Mouse (Mus musculus) layer of hippocampus, postnatal 14 days (tissue): ENCODE data around the gene Cfap97d2. TPM values are rescaled to one million over a fixed set of nuclear protein-coding genes. Genes with fewer than 3 reads are reported as not detected.

Experiments
- DNase-seq, 2 experiments: peaks; one replicate each; pipeline ENCODE4 v3.0.0; 2021 to 2022; ENCODE audit warnings: low spot score in 2 of 2, mixed read lengths in 1 of 2
- long read RNA-seq, 2 experiments: library from polyadenylated mRNA; stranded (forward); transcript quantifications; one replicate each; pipeline ENCODE4 v2.0.0; 2021
- total RNA-seq, 2 experiments: library from RNA; stranded (reverse); gene quantifications; 2 replicates each; pipeline ENCODE4 v1.2.3; 2021

The Cfap97d2 gene
- 1 to 10 TPM; 2.7 to 2.8 TPM for total RNA-seq
- long read RNA-seq, experiment 1: 0 reads
- long read RNA-seq, experiment 2, partial matches to known transcripts: 1 of 2 reads
- long read RNA-seq, experiment 2, other reads (novel, unspliced or antisense): 1 of 2 reads

- peak; percentile 60 to 70 for DNase-seq
Observed at GRCm38 (mm10) chr8:13705668-13706067, at the start of gene Cfap97d2. Gene Cfap97d2 (plus strand): TSS chr8:13705889.

- no peak for DNase-seq
Observed at GRCm38 (mm10) chr8:13657479-13657878, 48.2 kb upstream of the Cfap97d2 start.

- no peak for DNase-seq
Observed at GRCm38 (mm10) chr8:13660323-13660722, 45.4 kb upstream of the Cfap97d2 start.

GRCm38 (mm10) chr8:13664711-13665210, 40.9 kb upstream of the Cfap97d2 start:
- no peak for DNase-seq

- no peak for DNase-seq
Observed at GRCm38 (mm10) chr8:13665538-13665937, 40.2 kb upstream of the Cfap97d2 start.

- no peak for DNase-seq
Observed at GRCm38 (mm10) chr8:13665944-13666343, 39.7 kb upstream of the Cfap97d2 start.

- DNase-seq: no peak
Observed at GRCm38 (mm10) chr8:13667917-13668316, 37.8 kb upstream of the Cfap97d2 start.

GRCm38 (mm10) chr8:13668367-13668766, 37.3 kb upstream of the Cfap97d2 start:
- no peak for DNase-seq

GRCm38 (mm10) chr8:13670011-13670471, 35.6 kb upstream of the Cfap97d2 start:
- DNase-seq: peak; percentile 44 to 66

GRCm38 (mm10) chr8:13671246-13672003, 34.3 kb upstream of the Cfap97d2 start:
- DNase-seq: no peak

GRCm38 (mm10) chr8:13673215-13673614, 32.5 kb upstream of the Cfap97d2 start:
- no peak for DNase-seq

- DNase-seq: peak in 1 of 2 experiments; percentile 54
Observed at GRCm38 (mm10) chr8:13674294-13675010, 31.2 kb upstream of the Cfap97d2 start.

GRCm38 (mm10) chr8:13675121-13675520, 30.6 kb upstream of the Cfap97d2 start:
- DNase-seq: no peak

- DNase-seq: no peak
Observed at GRCm38 (mm10) chr8:13675524-13675923, 30.2 kb upstream of the Cfap97d2 start.

- DNase-seq: peak; percentile 68 to 76
Observed at GRCm38 (mm10) chr8:13676302-13676700, 29.4 kb upstream of the Cfap97d2 start.

GRCm38 (mm10) chr8:13676701-13677412, 28.8 kb upstream of the Cfap97d2 start:
- DNase-seq: peak; percentile 72 to 81

- peak; percentile 93 to 97 for DNase-seq
Observed at GRCm38 (mm10) chr8:13677413-13677883, 28.2 kb upstream of the Cfap97d2 start, which contains the start of gene Rasa3. Gene Rasa3 (minus strand): TSS chr8:13677603.

- no peak for DNase-seq
Observed at GRCm38 (mm10) chr8:13678182-13678581, 27.5 kb upstream of the Cfap97d2 start.

- DNase-seq: no peak
Observed at GRCm38 (mm10) chr8:13684131-13684530, 21.6 kb upstream of the Cfap97d2 start.

GRCm38 (mm10) chr8:13685674-13686314, 19.9 kb upstream of the Cfap97d2 start:
- DNase-seq: no peak
